Mouse (Mus musculus): ENCODE measurements at regions not wholly inside any gene's neighbourhood (a gene's known extent, or its start where the extent isn't known, plus 50 kb on each side); places are given as distances from the start of the nearest gene placed in this dataset.

DNA sequence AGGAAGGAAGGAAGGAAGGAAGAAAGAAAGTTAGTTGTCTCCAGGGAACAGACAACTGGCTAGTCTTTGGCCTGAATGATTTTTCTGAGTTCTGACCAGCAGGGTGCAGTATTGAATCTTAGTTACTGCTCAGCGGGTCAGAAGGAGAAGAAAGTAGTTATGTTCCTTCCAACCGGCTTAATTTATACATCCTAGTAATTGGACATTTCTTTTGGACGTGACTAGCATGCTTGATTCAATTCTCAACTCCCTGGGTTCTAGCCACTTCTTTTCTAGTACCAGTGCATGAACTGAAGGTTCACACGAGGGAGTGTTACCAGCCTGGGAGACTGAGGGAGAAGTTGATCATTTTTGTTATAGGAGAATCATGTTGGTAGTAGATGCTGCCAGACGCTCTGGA, 269.1 kb upstream of the 4930452B06Rik start:
- DNase-seq: peak; percentile 5
